27 mouse cellular contexts compared by ENCODE assay signal in the genomic region with DNA sequence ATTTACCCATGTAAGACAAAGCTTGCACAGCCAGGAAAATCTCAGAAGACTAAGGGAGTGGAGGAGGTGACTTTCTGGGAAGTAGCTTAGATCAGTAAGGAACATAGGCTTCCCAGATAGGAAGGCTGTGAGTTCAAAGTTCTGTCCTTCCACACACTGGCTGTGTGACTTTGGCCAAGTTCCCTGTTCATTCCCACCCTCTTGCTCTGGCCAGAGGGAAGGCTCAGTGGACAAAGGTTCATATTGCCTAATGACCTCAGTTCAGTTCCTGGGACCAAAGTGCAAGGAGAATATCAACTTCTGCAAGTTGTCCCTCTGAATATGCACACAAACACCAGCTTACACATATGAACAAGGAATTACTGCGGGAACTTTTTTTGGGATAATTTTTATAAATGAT.
DNase-seq lines count a peak whose midpoint lies in the region; ATAC-seq and TF ChIP-seq lines count a peak whose summit lies in the region.
"Had no signal": no experiment of that assay in that cellular context is flagged by ENCODE, and none has a peak within 500 bp of the region (broad histone marks: within the 10 kb centered on the region; RNA-seq: fewer than 3 reads in every experiment).

No protein-coding gene starts in this region.

- TF ChIP-seq EP300 in liver, embryonic 14.5 days (IDR thresholded peaks at IDR 0.05; ENCODE audit: low read depth): no peak
- TF ChIP-seq EP300 in heart, adult 2 months (IDR thresholded peaks at IDR 0.05; ENCODE audit: insufficient read depth, low read depth, low read length): no peak

- no peak overlapping the region for H3K4me2 ChIP-seq in liver, embryonic 14.5 days (ENCODE audit: low read depth)
- no peak overlapping the region for H3K4me2 ChIP-seq in liver, embryonic 12.5 days
- H3K4me2 ChIP-seq in midbrain, embryonic 16.5 days (ENCODE audit: low read length): no peak overlapping the region
- H3K4me2 ChIP-seq: heart, embryonic 13.5 days; limb, embryonic 12.5 days; liver, embryonic 15.5 days; midbrain, embryonic 11.5 days; neural tube, embryonic 12.5 days had no signal

- no peaks in the 10 kb centered on the region for H3K36me3 ChIP-seq in liver, embryonic 14.5 days (replicated peaks; ENCODE audit: control insufficient read depth, insufficient read depth, low read depth)
- H3K36me3 ChIP-seq in liver, embryonic 12.5 days: no peaks in the 10 kb centered on the region
- H3K36me3 ChIP-seq in midbrain, embryonic 16.5 days (ENCODE audit: control insufficient read depth, insufficient read depth, low read length): no peaks in the 10 kb centered on the region
- no peaks in the 10 kb centered on the region for H3K36me3 ChIP-seq in heart, adult 2 months (ENCODE audit: control insufficient read depth, insufficient read depth, low read length)
- H3K36me3 ChIP-seq: heart, embryonic 13.5 days; limb, embryonic 12.5 days; liver, embryonic 15.5 days; neural tube, embryonic 12.5 days had no signal

- no peaks in the 10 kb centered on the region for H3K27me3 ChIP-seq in liver, embryonic 14.5 days (ENCODE audit: control insufficient read depth, insufficient read depth, low read length)
- H3K27me3 ChIP-seq in liver, embryonic 12.5 days (replicated peaks): no peaks in the 10 kb centered on the region
- no peaks in the 10 kb centered on the region for H3K27me3 ChIP-seq in midbrain, embryonic 16.5 days (ENCODE audit: control insufficient read depth, insufficient read depth, low read depth, low read length)
- H3K27me3 ChIP-seq in heart, adult 2 months (ENCODE audit: control insufficient read depth, insufficient read depth, low read length): no peaks in the 10 kb centered on the region
- H3K27me3 ChIP-seq: heart, embryonic 13.5 days; limb, embryonic 12.5 days; liver, embryonic 15.5 days; neural tube, embryonic 12.5 days; Patski had no signal

- no peak overlapping the region for H3K4me3 ChIP-seq in liver, embryonic 14.5 days (ENCODE audit: insufficient read depth in 1 of 2, low read depth in 2 of 2, low read length in 2 of 2)
- no peak overlapping the region for H3K4me3 ChIP-seq in liver, embryonic 12.5 days
- no peak overlapping the region for H3K4me3 ChIP-seq in midbrain, embryonic 16.5 days (ENCODE audit: low read depth, low read length)
- H3K4me3 ChIP-seq in heart, adult 2 months: no peak overlapping the region
- H3K4me3 ChIP-seq: erythroblast, embryonic 14.5 days; heart, embryonic 13.5 days; layer of hippocampus, adult 2 months; left cerebral cortex, adult 2 months; limb, embryonic 12.5 days; liver, embryonic 15.5 days; myocyte; neural tube, embryonic 12.5 days had no signal

- TF ChIP-seq POLR2A in heart, adult 2 months (IDR thresholded peaks at IDR 0.05; ENCODE audit: insufficient read depth, low read depth, low read length): no peak

- 70% methylated on average over 1 of the region's 1 CpGs for WGBS in liver, embryonic 14.5 days (ENCODE audit: insufficient replicate concordance)
- WGBS in liver, embryonic 12.5 days (ENCODE audit: insufficient replicate concordance): 75% methylated on average over 1 of the region's 1 CpGs
- WGBS in midbrain, embryonic 16.5 days: 100% methylated on average over 1 of the region's 1 CpGs
- WGBS in heart, adult 2 months: 100% methylated on average over 1 of the region's 1 CpGs

- H3K27ac ChIP-seq in liver, embryonic 14.5 days: no peak overlapping the region
- no peak overlapping the region for H3K27ac ChIP-seq in liver, embryonic 12.5 days
- no peak overlapping the region for H3K27ac ChIP-seq in midbrain, embryonic 16.5 days (ENCODE audit: low read length)
- no peak overlapping the region for H3K27ac ChIP-seq in heart, adult 2 months
- H3K27ac ChIP-seq: heart, embryonic 13.5 days; layer of hippocampus, adult 2 months; left cerebral cortex, adult 2 months; limb, embryonic 12.5 days; liver, embryonic 15.5 days; neural tube, embryonic 12.5 days had no signal

- H3K4me1 ChIP-seq in liver, embryonic 14.5 days (replicated peaks; ENCODE audit: control insufficient read depth in 2 of 2, insufficient read depth in 2 of 2, low read length in 1 of 2): no peaks in the 10 kb centered on the region; a peak in 1 of 4 replicates
- H3K4me1 ChIP-seq in liver, embryonic 12.5 days: no peaks in the 10 kb centered on the region
- H3K4me1 ChIP-seq in midbrain, embryonic 16.5 days (ENCODE audit: control insufficient read depth, insufficient read depth, low read length): no peaks in the 10 kb centered on the region
- no peaks in the 10 kb centered on the region for H3K4me1 ChIP-seq in heart, adult 2 months (ENCODE audit: control insufficient read depth, insufficient read depth, low read length)
- H3K4me1 ChIP-seq: heart, embryonic 13.5 days; limb, embryonic 12.5 days; neural tube, embryonic 12.5 days had no signal

- ATAC-seq in liver, embryonic 14.5 days (ENCODE audit: insufficient read depth): no peak
- no peak for ATAC-seq in liver, embryonic 12.5 days
- ATAC-seq in midbrain, embryonic 16.5 days: no peak
- ATAC-seq: forebrain, postnatal 0 days; hindbrain, embryonic 16.5 days; Patski had no signal

- intact Hi-C loops in heart, adult 2 months (cut with DNase I): no loop called here

- peak; percentile 19 for DNase-seq in kidney, adult 18-20 months
- DNase-seq in kidney, postnatal 10 days: no peak
- DNase-seq in liver, embryonic 14.5 days (ENCODE audit: low read depth in 3 of 3, low spot score in 3 of 3): peak in 2 of 3 experiments; percentile 1 to 2
- DNase-seq in kidney, postnatal 25 days: peak; percentile 35 to 64
- DNase-seq in yolk sac, embryonic 10.5 days (ENCODE audit: low spot score): peak; percentile 69
- DNase-seq in heart, adult 2 months: no peak
- DNase-seq: adrenal gland, postnatal 25 days; cerebellum, adult 11-12 months; cerebellum, postnatal 10 days; forebrain, postnatal 0 days; heart, postnatal 10 days; lung, postnatal 36 days; right cerebral cortex, adult 18-20 months; spleen, adult 18-20 months had no signal

- no peaks in the 10 kb centered on the region for H3K79me2 ChIP-seq in heart, adult 2 months (replicated peaks; ENCODE audit: control insufficient read depth, insufficient read depth, low read length)

- no peak overlapping the region for H3K9ac ChIP-seq in liver, embryonic 14.5 days (replicated peaks)
- no peak overlapping the region for H3K9ac ChIP-seq in liver, embryonic 12.5 days
- no peak overlapping the region for H3K9ac ChIP-seq in midbrain, embryonic 16.5 days (ENCODE audit: low read depth, low read length)
- no peak overlapping the region for H3K9ac ChIP-seq in heart, adult 2 months (ENCODE audit: low read depth, low read length)
- H3K9ac ChIP-seq: forebrain, postnatal 0 days; heart, embryonic 13.5 days; limb, embryonic 12.5 days; liver, embryonic 15.5 days; neural tube, embryonic 12.5 days had no signal

- H3K9me3 ChIP-seq in liver, embryonic 14.5 days (ENCODE audit: control insufficient read depth, low read length): no peaks in the 10 kb centered on the region
- H3K9me3 ChIP-seq in liver, embryonic 12.5 days (replicated peaks): no peaks in the 10 kb centered on the region
- H3K9me3 ChIP-seq in midbrain, embryonic 16.5 days (replicated peaks; ENCODE audit: control insufficient read depth, low read length, poor library complexity, severe bottlenecking): no peaks in the 10 kb centered on the region
- H3K9me3 ChIP-seq: heart, embryonic 13.5 days; limb, embryonic 12.5 days; liver, embryonic 15.5 days; neural tube, embryonic 12.5 days had no signal

- TF ChIP-seq CTCF in liver, embryonic 14.5 days (IDR thresholded peaks at IDR 0.05; ENCODE audit: low read depth): no peak
- no peak for TF ChIP-seq CTCF in heart, adult 2 months (IDR thresholded peaks at IDR 0.05)

Comparison
In these comparisons a context has a peak if more than half of its experiments do, and no peak if none do; other contexts are left out.
1. DNase-seq: peak in kidney, adult 18-20 months (single experiment), liver, embryonic 14.5 days (2 of 3), kidney, postnatal 25 days (2 of 2) and yolk sac, embryonic 10.5 days (single experiment); none in kidney, postnatal 10 days (single experiment) and heart, adult 2 months (0 of 2).